Mouse (Mus musculus) midbrain, embryonic 10.5 days (tissue): Measurements from ENCODE around the gene Ccn5. TPM values are rescaled to one million over a fixed set of nuclear protein-coding genes. Genes with fewer than 3 reads are reported as not detected.

ENCODE experiments used
- DNase-seq: peaks from one replicate; pipeline ENCODE4 v3.0.0-alpha.2; 2017; ENCODE audit warnings: low spot score
- H3K27ac ChIP-seq: fragments of 300-500 bp; sonication (generic); replicated peaks from 2 replicates; pipeline ENCODE4 v1.5.1; 2016; ENCODE audit warnings: mild to moderate bottlenecking
- H3K27me3 ChIP-seq: fragments of 300-500 bp; sonication (generic); 2 replicates; pipeline ENCODE4 v1.6.1; 2016; ENCODE audit warnings: low read depth, mild to moderate bottlenecking; ENCODE audit not compliant: poor library complexity, severe bottlenecking
- H3K36me3 ChIP-seq: fragments of 300-500 bp; sonication (generic); 2 replicates; pipeline ENCODE4 v1.6.1; 2016; ENCODE audit warnings: mild to moderate bottlenecking, moderate library complexity
- H3K4me1 ChIP-seq: fragments of 300-500 bp; sonication (generic); 2 replicates; pipeline ENCODE4 v1.6.1; 2016
- H3K4me3 ChIP-seq: fragments of 300-500 bp; sonication (generic); 2 replicates; pipeline ENCODE4 v1.5.1; 2016; ENCODE audit warnings: mild to moderate bottlenecking, moderate library complexity
- H3K9me3 ChIP-seq: fragments of 300-500 bp; sonication (generic); replicated peaks from 2 replicates; pipeline ENCODE4 v1.6.1; 2016; ENCODE audit warnings: mild to moderate bottlenecking
- WGBS: fragments of 180-500 bp; shearing (Covaris S2); methylation state at CpG from one replicate; pipeline ENCODE4 v1.1.7; 2016; 5-methylcytosine and 5-hydroxymethylcytosine counted together
- polyA plus RNA-seq: library from polyadenylated mRNA; unstranded; fragments of >200 nt; fragmentation: Nextera tagmentation; extraction: Ambion mirVana; gene quantifications from 2 replicates; pipeline ENCODE4 v1.2.1, GENCODE M21; 2016

Gene Ccn5
- polyA plus RNA-seq, 1 experiment from 2014 or later: 0.39 TPM

GRCm38 (mm10) chr2:163809166-163809565, 11.5 kb upstream of the Ccn5 start:
- 87% methylated on average over 4 of the region's 4 CpGs for WGBS
- no peak for DNase-seq
- no peaks in the 10 kb centered on the region for H3K36me3 ChIP-seq
- peaks cover 6% of the 10 kb centered on the region; the same call in 1 of the 2 replicates for H3K4me1 ChIP-seq
- H3K9me3 ChIP-seq: no peaks in the 10 kb centered on the region
- no peak overlapping the region for H3K4me3 ChIP-seq
- H3K27me3 ChIP-seq: no peaks in the 10 kb centered on the region
- no peak overlapping the region for H3K27ac ChIP-seq

GRCm38 (mm10) chr2:163809704-163810103, 11.0 kb upstream of the Ccn5 start:
- H3K27ac ChIP-seq: no peak overlapping the region
- no peaks in the 10 kb centered on the region for H3K36me3 ChIP-seq
- no peak for DNase-seq
- H3K9me3 ChIP-seq: no peaks in the 10 kb centered on the region
- peaks cover 6% of the 10 kb centered on the region; the same call in 1 of the 2 replicates for H3K4me1 ChIP-seq
- H3K27me3 ChIP-seq: no peaks in the 10 kb centered on the region
- 74% methylated on average over 7 of the region's 7 CpGs for WGBS
- no peak overlapping the region for H3K4me3 ChIP-seq

GRCm38 (mm10) chr2:163813077-163813476, 7.6 kb upstream of the Ccn5 start:
- DNase-seq: no peak
- Histone ChIP-seq H3K27me3 (no peaks in the 10 kb centered on the region), H3K4me3 (no peak overlapping the region), H3K27ac (no peak overlapping the region), H3K36me3 (no peaks in the 10 kb centered on the region), H3K9me3 (no peaks in the 10 kb centered on the region), H3K4me1 (peaks cover 6% of the 10 kb centered on the region; the same call in 1 of the 2 replicates)
- WGBS: 75% methylated on average over 5 of the region's 5 CpGs

GRCm38 (mm10) chr2:163814739-163815465, 5.8 kb upstream of the Ccn5 start:
- Histone ChIP-seq H3K4me3 (no peak overlapping the region), H3K36me3 (no peaks in the 10 kb centered on the region), H3K27me3 (no peaks in the 10 kb centered on the region), H3K27ac (no peak overlapping the region), H3K4me1 (0 out of 2 replicates have a peak, but pooled peaks cover 2% of the 10 kb centered on the region), H3K9me3 (no peaks in the 10 kb centered on the region)
- DNase-seq: no peak
- WGBS: 87% methylated on average over 9 of the region's 9 CpGs

- Histone ChIP-seq H3K4me3 (peak overlapping the region; percentile 23; the same call in 1 of the 2 replicates), H3K27ac (peak overlapping the region; percentile 64), H3K9me3 (no peaks in the 10 kb centered on the region), H3K4me1 (peaks cover 10% of the 10 kb centered on the region), H3K36me3 (no peaks in the 10 kb centered on the region), H3K27me3 (no peaks in the 10 kb centered on the region)
- DNase-seq: peak; percentile 62
- 7% methylated on average over 4 of the region's 4 CpGs for WGBS
These were observed 2.6 kb downstream of the Ccn5 start for GRCm38 (mm10) chr2:163823248-163823647.

GRCm38 (mm10) chr2:163823771-163824170, 3.1 kb downstream of the Ccn5 start:
- DNase-seq: peak; percentile 51
- H3K27me3 ChIP-seq: no peaks in the 10 kb centered on the region

GRCm38 (mm10) chr2:163825861-163826260, 5.2 kb downstream of the Ccn5 start:
- Histone ChIP-seq H3K4me3 (no peak overlapping the region), H3K4me1 (peaks cover 10% of the 10 kb centered on the region), H3K27ac (no peak overlapping the region), H3K9me3 (no peaks in the 10 kb centered on the region), H3K36me3 (no peaks in the 10 kb centered on the region), H3K27me3 (no peaks in the 10 kb centered on the region)
- WGBS: 90% methylated on average over 1 of the region's 1 CpGs
- DNase-seq: no peak

More at GRCm38 (mm10) chr2:163823771-163824170, 3.1 kb downstream of the Ccn5 start:
- H3K4me3 ChIP-seq: peak overlapping the region; percentile 23; the same call in 1 of the 2 replicates
- 27% methylated on average over 11 of the region's 11 CpGs for WGBS
- no peaks in the 10 kb centered on the region for H3K9me3 ChIP-seq
- peaks cover 10% of the 10 kb centered on the region for H3K4me1 ChIP-seq
- H3K27ac ChIP-seq: peak overlapping the region; percentile 64
- no peaks in the 10 kb centered on the region for H3K36me3 ChIP-seq

- Histone ChIP-seq H3K36me3 (no peaks in the 10 kb centered on the region), H3K4me1 (peaks cover 10% of the 10 kb centered on the region), H3K9me3 (no peaks in the 10 kb centered on the region), H3K27ac (no peak overlapping the region), H3K27me3 (no peaks in the 10 kb centered on the region), H3K4me3 (no peak overlapping the region)
- DNase-seq: no peak
- 82% methylated on average over 5 of the region's 5 CpGs for WGBS
These were observed 5.8 kb downstream of the Ccn5 start for GRCm38 (mm10) chr2:163826494-163826893.

GRCm38 (mm10) chr2:163831163-163831562, 10.5 kb downstream of the Ccn5 start:
- no peak overlapping the region for H3K4me3 ChIP-seq
- H3K27ac ChIP-seq: no peak overlapping the region
- DNase-seq: no peak
- H3K27me3 ChIP-seq: no peaks in the 10 kb centered on the region
- no peaks in the 10 kb centered on the region for H3K4me1 ChIP-seq
- 63% methylated on average over 1 of the region's 1 CpGs for WGBS
- no peaks in the 10 kb centered on the region for H3K36me3 ChIP-seq
- H3K9me3 ChIP-seq: no peaks in the 10 kb centered on the region

GRCm38 (mm10) chr2:163838043-163838442, 17.4 kb downstream of the Ccn5 start:
- no peaks in the 10 kb centered on the region for H3K27me3 ChIP-seq
- H3K27ac ChIP-seq: no peak overlapping the region
- H3K4me3 ChIP-seq: no peak overlapping the region
- WGBS: 37% methylated on average over 9 of the region's 9 CpGs
- no peaks in the 10 kb centered on the region for H3K36me3 ChIP-seq
- H3K9me3 ChIP-seq: peaks cover 3% of the 10 kb centered on the region; the same call in 1 of the 2 replicates
- H3K4me1 ChIP-seq: no peaks in the 10 kb centered on the region
- peak; percentile 72 for DNase-seq

GRCm38 (mm10) chr2:163839519-163839918, 18.9 kb downstream of the Ccn5 start:
- WGBS: 66% methylated on average over 6 of the region's 6 CpGs
- Histone ChIP-seq H3K4me3 (no peak overlapping the region), H3K27me3 (no peaks in the 10 kb centered on the region), H3K27ac (no peak overlapping the region), H3K4me1 (no peaks in the 10 kb centered on the region), H3K36me3 (no peaks in the 10 kb centered on the region), H3K9me3 (peaks cover 3% of the 10 kb centered on the region; the same call in 1 of the 2 replicates)
- no peak for DNase-seq

- no peak overlapping the region for H3K4me3 ChIP-seq
- 76% methylated on average over 4 of the region's 4 CpGs for WGBS
- H3K27me3 ChIP-seq: no peaks in the 10 kb centered on the region
- no peak overlapping the region for H3K27ac ChIP-seq
- H3K4me1 ChIP-seq: no peaks in the 10 kb centered on the region
- no peaks in the 10 kb centered on the region for H3K36me3 ChIP-seq
- DNase-seq: no peak
- no peaks in the 10 kb centered on the region for H3K9me3 ChIP-seq
These were observed 21.4 kb downstream of the Ccn5 start for GRCm38 (mm10) chr2:163842043-163842442.

GRCm38 (mm10) chr2:163853461-163853901, 32.8 kb downstream of the Ccn5 start, which contains the start of gene Kcnk15:
Gene Kcnk15 (plus strand): TSS chr2:163853651.
- WGBS: 3% methylated on average over 38 of the region's 38 CpGs

More at GRCm38 (mm10) chr2:163853461-163853901, 32.8 kb downstream of the Ccn5 start, which contains the start of gene Kcnk15:
- Histone ChIP-seq H3K27ac (no peak within 1 kb of the TSS), H3K27me3 (peaks cover 89% of the 10 kb centered on the region), H3K9me3 (no peaks in the 10 kb centered on the region), H3K4me1 (peaks cover 12% of the 10 kb centered on the region), H3K36me3 (no peaks in the 10 kb centered on the region), H3K4me3 (peak within 1 kb of the TSS; percentile 31)
- DNase-seq: peak; percentile 27
